In the genomic region with DNA sequence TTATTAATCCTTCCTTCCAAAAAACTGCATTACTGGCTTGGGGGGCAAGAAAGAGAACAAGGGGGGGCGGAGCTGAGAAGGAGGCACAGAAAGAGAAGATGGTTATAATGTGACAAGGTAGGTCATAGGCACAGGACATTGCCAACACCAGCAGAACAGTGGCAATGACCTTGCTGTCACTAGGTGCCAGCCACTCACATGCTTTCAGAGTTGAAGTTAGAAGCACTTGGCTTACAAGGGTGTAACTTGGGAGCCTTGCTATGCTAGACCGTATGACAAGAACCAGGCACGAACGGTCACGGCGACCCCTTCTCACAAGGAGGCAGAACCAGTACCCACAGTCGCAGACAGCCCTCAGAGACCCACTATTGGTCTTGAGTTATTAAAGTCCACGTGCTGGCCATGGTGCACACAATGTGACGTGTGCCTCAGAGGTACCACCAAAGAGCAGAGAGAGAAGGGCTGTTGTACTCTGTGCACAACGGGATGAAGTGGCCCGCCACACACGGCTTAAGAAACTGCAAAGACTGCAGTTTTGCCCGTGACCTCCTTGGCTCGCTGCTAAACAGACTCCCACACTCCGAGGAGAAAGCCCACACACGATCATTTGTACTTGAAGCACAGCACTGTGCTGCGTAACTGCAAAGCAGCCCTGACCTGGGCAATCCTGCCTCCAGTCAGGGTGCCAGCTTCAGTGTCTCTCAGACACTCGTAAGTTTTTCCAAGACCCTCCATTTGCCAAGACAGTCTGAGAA, we compare ENCODE assay signal across 11 mouse cellular contexts. TPM values are rescaled to one million over a fixed set of nuclear protein-coding genes. Genes with fewer than 3 reads are reported as not detected.
DNase-seq lines count a peak whose midpoint lies in the region; ATAC-seq and TF ChIP-seq lines count a peak whose summit lies in the region.
"Had no signal": no experiment of that assay in that cellular context is flagged by ENCODE, and none has a peak within 500 bp of the region (broad histone marks: within the 10 kb centered on the region; RNA-seq: fewer than 3 reads in every experiment).

No protein-coding gene starts in this region.

- peaks cover 28% of the 10 kb centered on the region for H3K4me1 ChIP-seq in hindbrain, embryonic 13.5 days (replicated peaks)
- H3K4me1 ChIP-seq in hindbrain, embryonic 12.5 days: peaks cover 8% of the 10 kb centered on the region
- H3K4me1 ChIP-seq in midbrain, embryonic 11.5 days (ENCODE audit: control insufficient read depth, insufficient read depth, low read length): no peaks in the 10 kb centered on the region
- no peaks in the 10 kb centered on the region for H3K4me1 ChIP-seq in midbrain, embryonic 14.5 days (ENCODE audit: control insufficient read depth, insufficient read depth, low read length)
- H3K4me1 ChIP-seq in testis, adult 2 months (ENCODE audit: control insufficient read depth, insufficient read depth, low read length): no peaks in the 10 kb centered on the region; the same call in 1 of the 2 replicates

- no peak for TF ChIP-seq CTCF in testis, adult 2 months (IDR thresholded peaks at IDR 0.05; ENCODE audit: control insufficient read depth, insufficient read depth, insufficient replicate concordance, low read depth, low read length)

- no peak overlapping the region for H3K9ac ChIP-seq in hindbrain, embryonic 13.5 days
- no peak overlapping the region for H3K9ac ChIP-seq in hindbrain, embryonic 12.5 days
- no peak overlapping the region for H3K9ac ChIP-seq in midbrain, embryonic 11.5 days (ENCODE audit: low read length)
- H3K9ac ChIP-seq in midbrain, embryonic 14.5 days (replicated peaks; ENCODE audit: low read length): no peak overlapping the region
- H3K9ac ChIP-seq: neural tube, embryonic 12.5 days had no signal

- WGBS in hindbrain, embryonic 13.5 days: 82% methylated on average over 18 of the region's 18 CpGs
- WGBS in hindbrain, embryonic 12.5 days: 84% methylated on average over 18 of the region's 18 CpGs
- 89% methylated on average over 18 of the region's 18 CpGs for WGBS in midbrain, embryonic 11.5 days
- WGBS in midbrain, embryonic 14.5 days: 82% methylated on average over 18 of the region's 18 CpGs

- no peaks in the 10 kb centered on the region for H3K9me3 ChIP-seq in hindbrain, embryonic 13.5 days
- no peaks in the 10 kb centered on the region for H3K9me3 ChIP-seq in hindbrain, embryonic 12.5 days (replicated peaks)
- no peaks in the 10 kb centered on the region for H3K9me3 ChIP-seq in midbrain, embryonic 11.5 days (ENCODE audit: control insufficient read depth, low read length)
- H3K9me3 ChIP-seq in midbrain, embryonic 14.5 days (ENCODE audit: control insufficient read depth, low read length): no peaks in the 10 kb centered on the region
- H3K9me3 ChIP-seq: neural tube, embryonic 12.5 days had no signal

- H3K36me3 ChIP-seq in hindbrain, embryonic 13.5 days: peaks cover 16% of the 10 kb centered on the region
- peaks cover 21% of the 10 kb centered on the region; the same call in 1 of the 2 replicates for H3K36me3 ChIP-seq in hindbrain, embryonic 12.5 days
- H3K36me3 ChIP-seq in midbrain, embryonic 11.5 days (ENCODE audit: control insufficient read depth, insufficient read depth, low read length): no peaks in the 10 kb centered on the region; the same call in 1 of the 2 replicates
- H3K36me3 ChIP-seq in midbrain, embryonic 14.5 days (ENCODE audit: control insufficient read depth, insufficient read depth, low read length): peaks cover 14% of the 10 kb centered on the region; the same call in 1 of the 2 replicates
- H3K36me3 ChIP-seq in testis, adult 2 months (ENCODE audit: control insufficient read depth, insufficient read depth, low read length): no peaks in the 10 kb centered on the region

- DNase-seq in midbrain, embryonic 11.5 days (ENCODE audit: low spot score, missing footprints): no peak
- DNase-seq in midbrain, embryonic 14.5 days: no peak
- DNase-seq in kidney, postnatal 25 days: peak; percentile 49 to 68
- DNase-seq in spleen, postnatal 4 days (ENCODE audit: low spot score in 2 of 2): no peak
- DNase-seq: right cerebral cortex, postnatal 4 days; thymus, adult 18-20 months had no signal

- no peak for ATAC-seq in hindbrain, embryonic 13.5 days (ENCODE audit: low FRiP score)
- no peak for ATAC-seq in hindbrain, embryonic 12.5 days (ENCODE audit: low FRiP score)
- ATAC-seq in midbrain, embryonic 11.5 days (ENCODE audit: low FRiP score): 0 out of 2 replicates have a peak, but pooled peaks have one; percentile 24
- ATAC-seq in midbrain, embryonic 14.5 days (ENCODE audit: low FRiP score, low TSS enrichment): no peak

- H3K4me3 ChIP-seq in hindbrain, embryonic 13.5 days: no peak overlapping the region
- no peak overlapping the region for H3K4me3 ChIP-seq in hindbrain, embryonic 12.5 days
- H3K4me3 ChIP-seq in midbrain, embryonic 11.5 days (ENCODE audit: low read depth, low read length): no peak overlapping the region
- no peak overlapping the region for H3K4me3 ChIP-seq in midbrain, embryonic 14.5 days (replicated peaks; ENCODE audit: low read depth, low read length)
- no peak overlapping the region for H3K4me3 ChIP-seq in testis, adult 2 months (ENCODE audit: control insufficient read depth, low read depth, low read length)
- H3K4me3 ChIP-seq: erythroblast, embryonic 14.5 days; neural tube, embryonic 12.5 days had no signal

- H3K27ac ChIP-seq in hindbrain, embryonic 13.5 days: peak overlapping the region; percentile 40; the same call in 1 of the 2 replicates
- no peak overlapping the region for H3K27ac ChIP-seq in hindbrain, embryonic 12.5 days
- H3K27ac ChIP-seq in midbrain, embryonic 11.5 days (ENCODE audit: low read depth, low read length): no peak overlapping the region
- H3K27ac ChIP-seq in midbrain, embryonic 14.5 days (replicated peaks; ENCODE audit: low read depth, low read length): no peak overlapping the region
- no peak overlapping the region for H3K27ac ChIP-seq in testis, adult 2 months (ENCODE audit: control insufficient read depth, insufficient read depth, low read depth, low read length)
- H3K27ac ChIP-seq: neural tube, embryonic 12.5 days had no signal

- no peaks in the 10 kb centered on the region for H3K27me3 ChIP-seq in hindbrain, embryonic 13.5 days
- no peaks in the 10 kb centered on the region for H3K27me3 ChIP-seq in hindbrain, embryonic 12.5 days
- H3K27me3 ChIP-seq in midbrain, embryonic 11.5 days (ENCODE audit: control insufficient read depth, insufficient read depth, low read length): no peaks in the 10 kb centered on the region
- no peaks in the 10 kb centered on the region for H3K27me3 ChIP-seq in midbrain, embryonic 14.5 days (ENCODE audit: control insufficient read depth, insufficient read depth, low read length)
- no peaks in the 10 kb centered on the region for H3K27me3 ChIP-seq in testis, adult 2 months (ENCODE audit: control insufficient read depth, insufficient read depth, low read length)
- H3K27me3 ChIP-seq: neural tube, embryonic 12.5 days had no signal

- no peak overlapping the region for H3K4me2 ChIP-seq in hindbrain, embryonic 13.5 days
- H3K4me2 ChIP-seq in hindbrain, embryonic 12.5 days (replicated peaks): no peak overlapping the region
- H3K4me2 ChIP-seq in midbrain, embryonic 11.5 days: no peak overlapping the region
- H3K4me2 ChIP-seq in midbrain, embryonic 14.5 days (ENCODE audit: low read length): no peak overlapping the region
- H3K4me2 ChIP-seq: neural tube, embryonic 12.5 days had no signal

- TF ChIP-seq POLR2A in testis, adult 2 months (IDR thresholded peaks at IDR 0.05; ENCODE audit: control insufficient read depth, low read depth, low read length): 0 out of 2 replicates have a peak, but pooled peaks have one; percentile 14

RNA-seq across cellular contexts. Expression of a gene that starts 40.8 kb away (rescaled TPM):
- polyA plus RNA-seq in hindbrain, embryonic 13.5 days (2015; fragmentation: Nextera tagmentation; extraction: Ambion mirVana): 20.2 TPM in 2 replicates
- polyA plus RNA-seq in hindbrain, embryonic 12.5 days (2016; fragmentation: Nextera tagmentation; extraction: Ambion mirVana): 38.4 and 41.2 TPM in 2 replicates
- polyA plus RNA-seq in midbrain, embryonic 11.5 days (2014; fragmentation: Nextera tagmentation; extraction: Ambion mirVana): 40.4 and 43.5 TPM in 2 replicates
- polyA plus RNA-seq in midbrain, embryonic 14.5 days (2014; fragmentation: Nextera tagmentation; extraction: Ambion mirVana): 17.2 and 23.3 TPM in 2 replicates
- 5.8 and 8.5 TPM in 2 replicates for polyA plus RNA-seq in testis, adult 2 months (2012; rRNA removed)

Comparison
In these comparisons a context has a peak if more than half of its experiments do, and no peak if none do; other contexts are left out.
1. DNase-seq: peak in kidney, postnatal 25 days (2 of 2); none in midbrain, embryonic 11.5 days (single experiment), midbrain, embryonic 14.5 days (single experiment) and spleen, postnatal 4 days (0 of 2).